Mouse (Mus musculus): ENCODE measurements at regions not wholly inside any gene's neighbourhood (a gene's known extent, or its start where the extent isn't known, plus 50 kb on each side); places are given as distances from the start of the nearest gene placed in this dataset.

GRCm38 (mm10) chr9:67620945-67621344 lies 61.4 kb upstream of the Tln2 start:
- no peak for TF ChIP-seq CTCF (IDR thresholded peaks at IDR 0.05; ENCODE audit: low read depth)
- TF ChIP-seq EP300 (IDR thresholded peaks at IDR 0.05; ENCODE audit: low read depth): no peak

DNA sequence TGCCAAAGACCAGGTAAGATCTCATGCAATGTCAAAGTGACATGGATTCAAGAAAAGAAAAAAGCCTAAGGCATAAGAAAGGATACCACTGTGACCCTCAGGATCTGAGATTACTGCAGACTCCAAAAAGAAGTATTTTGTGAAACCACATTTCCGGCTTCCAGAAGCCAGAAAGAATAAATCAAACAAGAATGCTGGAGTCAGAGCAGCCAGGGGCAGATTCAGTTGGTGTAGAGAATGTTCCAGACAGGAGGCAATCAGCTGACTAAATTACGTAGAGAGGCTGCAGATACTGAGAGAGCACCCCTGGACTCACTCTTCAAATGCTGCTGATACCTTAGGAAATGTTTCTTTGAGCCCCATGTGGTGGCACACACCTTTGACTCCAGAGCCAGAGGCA lies 67.7 kb upstream of the Tln2 start:
- Histone ChIP-seq H3K27me3 (ENCODE audit: insufficient read depth, low read length) (peaks cover 7% of the 10 kb centered on the region), H3K36me3 (replicated peaks; ENCODE audit: insufficient read depth, low read length) (no peaks in the 10 kb centered on the region), H3K4me2 (ENCODE audit: low read depth, low read length) (no peak overlapping the region), H3K27ac (ENCODE audit: low read depth) (no peak overlapping the region), H3K4me3 (ENCODE audit: low read depth, low read length) (no peak overlapping the region), H3K9ac (replicated peaks) (no peak overlapping the region), H3K4me1 (ENCODE audit: insufficient read depth) (no peaks in the 10 kb centered on the region), H3K9me3 (ENCODE audit: low read length) (no peaks in the 10 kb centered on the region)
- no peak for DNase-seq
- WGBS (ENCODE audit: insufficient replicate concordance): 69% methylated on average over 2 of the region's 2 CpGs
- TF ChIP-seq EP300 (IDR thresholded peaks at IDR 0.05; ENCODE audit: low read depth) (no peak), CTCF (IDR thresholded peaks at IDR 0.05; ENCODE audit: low read depth) (no peak)
- no peak for ATAC-seq

More at GRCm38 (mm10) chr9:67620945-67621344, 61.4 kb upstream of the Tln2 start:
- 47% methylated on average over 3 of the region's 3 CpGs for WGBS (ENCODE audit: insufficient replicate concordance)
- Histone ChIP-seq H3K27me3 (ENCODE audit: insufficient read depth, low read length) (no peaks in the 10 kb centered on the region), H3K4me1 (ENCODE audit: insufficient read depth) (no peaks in the 10 kb centered on the region), H3K4me3 (ENCODE audit: low read depth, low read length) (no peak overlapping the region), H3K4me2 (ENCODE audit: low read depth, low read length) (no peak overlapping the region), H3K9me3 (ENCODE audit: low read length) (no peaks in the 10 kb centered on the region), H3K36me3 (replicated peaks; ENCODE audit: insufficient read depth, low read length) (no peaks in the 10 kb centered on the region), H3K27ac (ENCODE audit: low read depth) (no peak overlapping the region), H3K9ac (replicated peaks) (no peak overlapping the region)
- no peak for DNase-seq
- ATAC-seq: no peak

DNA sequence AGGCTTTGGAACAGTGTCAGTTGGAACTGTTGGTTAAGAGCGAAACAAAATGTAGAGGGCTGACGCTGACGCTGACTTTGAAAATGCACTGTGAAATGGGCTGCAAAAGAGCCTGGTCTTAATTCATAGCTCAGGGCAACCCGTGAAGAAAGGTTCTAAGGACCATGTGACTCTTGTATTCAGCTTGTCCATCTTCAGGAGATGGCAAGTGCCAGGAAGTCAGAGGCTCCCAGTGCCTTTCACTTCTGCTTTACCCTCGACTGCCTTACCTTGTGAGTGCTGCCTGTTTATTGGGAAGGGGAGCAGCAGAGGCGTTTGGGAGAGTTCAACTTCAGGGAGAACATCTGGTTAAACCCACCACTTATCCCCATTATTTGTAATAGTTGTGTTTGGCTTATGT lies 70.1 kb upstream of the Tln2 start:
- Histone ChIP-seq H3K4me2 (ENCODE audit: low read depth, low read length) (peak overlapping the region; percentile 49), H3K9ac (replicated peaks) (no peak overlapping the region; the same call in 1 of the 2 replicates), H3K27ac (ENCODE audit: low read depth) (no peak overlapping the region), H3K36me3 (replicated peaks; ENCODE audit: insufficient read depth, low read length) (no peaks in the 10 kb centered on the region), H3K27me3 (ENCODE audit: insufficient read depth, low read length) (peaks cover 26% of the 10 kb centered on the region), H3K4me3 (ENCODE audit: low read depth, low read length) (peak overlapping the region; percentile 15; the same call in 1 of the 2 replicates), H3K4me1 (ENCODE audit: insufficient read depth) (no peaks in the 10 kb centered on the region), H3K9me3 (ENCODE audit: low read length) (no peaks in the 10 kb centered on the region)
- ATAC-seq (no peak), DNase-seq (no peak)
- 16% methylated on average over 6 of the region's 6 CpGs for WGBS (ENCODE audit: insufficient replicate concordance)
- no peak for TF ChIP-seq EP300 (IDR thresholded peaks at IDR 0.05; ENCODE audit: low read depth)
- TF ChIP-seq CTCF (IDR thresholded peaks at IDR 0.05; ENCODE audit: low read depth): no peak

DNA sequence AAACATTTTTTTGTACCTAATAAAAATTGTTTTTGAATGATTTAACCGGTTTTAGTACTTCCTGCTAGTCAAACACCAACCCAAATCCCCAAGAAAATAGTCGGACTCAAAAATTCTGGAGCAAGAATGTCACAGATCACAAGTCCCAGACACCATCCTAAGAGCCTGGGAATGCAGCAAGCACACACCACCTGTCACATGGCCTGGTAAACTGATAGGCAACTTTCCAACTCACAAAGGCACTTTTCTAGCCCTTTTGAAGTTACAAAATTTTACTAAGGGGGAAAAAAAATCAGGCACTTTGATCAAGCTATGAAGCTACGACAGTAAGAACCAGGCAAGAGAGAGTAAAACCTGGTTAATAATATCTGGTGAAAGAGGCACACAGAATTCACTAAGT lies 70.7 kb upstream of the Tln2 start:
- WGBS (ENCODE audit: insufficient replicate concordance): 49% methylated on average over 3 of the region's 3 CpGs

DNA sequence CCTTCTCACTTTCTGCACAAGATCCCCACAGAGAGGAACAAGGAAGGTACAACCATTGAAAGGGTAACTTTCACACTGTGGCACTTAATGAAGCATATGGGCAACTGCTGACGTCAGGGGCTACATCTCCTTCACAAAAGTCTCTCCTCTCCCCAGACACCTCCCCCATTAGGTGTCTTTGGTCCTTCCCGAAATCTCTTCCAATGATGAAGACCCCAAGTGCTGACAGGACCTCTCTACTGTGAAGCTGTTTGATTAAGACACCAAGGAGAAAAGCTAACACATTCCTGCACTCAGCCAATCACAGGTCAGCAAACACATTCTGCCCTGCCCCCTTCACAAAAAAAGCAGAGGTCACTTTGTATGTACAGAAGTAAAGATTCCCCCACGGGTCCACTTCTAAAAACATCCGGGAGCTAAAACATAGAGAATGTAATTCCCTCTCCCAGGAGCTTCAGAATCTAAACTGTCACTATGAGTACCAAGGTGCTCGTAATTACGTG lies 72.3 kb upstream of the Tln2 start:
- 7% methylated on average over 6 of the region's 6 CpGs for WGBS (ENCODE audit: insufficient replicate concordance)
- H3K4me2 ChIP-seq (ENCODE audit: low read depth, low read length): peak overlapping the region; percentile 92
- DNase-seq: no peak
- H3K36me3 ChIP-seq (replicated peaks; ENCODE audit: insufficient read depth, low read length): no peaks in the 10 kb centered on the region
- peak overlapping the region; percentile 70; the same call in 1 of the 2 replicates for H3K4me3 ChIP-seq (ENCODE audit: low read depth, low read length)
- no peak for ATAC-seq
- H3K9me3 ChIP-seq (ENCODE audit: low read length): no peaks in the 10 kb centered on the region
- peaks cover 26% of the 10 kb centered on the region for H3K27me3 ChIP-seq (ENCODE audit: insufficient read depth, low read length)
- no peak for TF ChIP-seq EP300 (IDR thresholded peaks at IDR 0.05; ENCODE audit: low read depth)
- TF ChIP-seq CTCF (IDR thresholded peaks at IDR 0.05; ENCODE audit: low read depth): no peak
- no peak overlapping the region for H3K27ac ChIP-seq (ENCODE audit: low read depth)
- H3K9ac ChIP-seq (replicated peaks): no peak overlapping the region
- H3K4me1 ChIP-seq (ENCODE audit: insufficient read depth): no peaks in the 10 kb centered on the region

More for the DNA sequence above, 70.7 kb upstream of the Tln2 start:
- Histone ChIP-seq H3K27ac (ENCODE audit: low read depth) (no peak overlapping the region), H3K9ac (replicated peaks) (no peak overlapping the region), H3K4me3 (ENCODE audit: low read depth, low read length) (no peak overlapping the region), H3K4me2 (ENCODE audit: low read depth, low read length) (no peak overlapping the region), H3K27me3 (ENCODE audit: insufficient read depth, low read length) (peaks cover 26% of the 10 kb centered on the region), H3K4me1 (ENCODE audit: insufficient read depth) (no peaks in the 10 kb centered on the region), H3K36me3 (replicated peaks; ENCODE audit: insufficient read depth, low read length) (no peaks in the 10 kb centered on the region), H3K9me3 (ENCODE audit: low read length) (no peaks in the 10 kb centered on the region)
- DNase-seq (no peak), ATAC-seq (no peak)
- TF ChIP-seq EP300 (IDR thresholded peaks at IDR 0.05; ENCODE audit: low read depth) (no peak), CTCF (IDR thresholded peaks at IDR 0.05; ENCODE audit: low read depth) (no peak)

GRCm38 (mm10) chr9:67632521-67633025 lies 73.1 kb upstream of the Tln2 start:
- no peaks in the 10 kb centered on the region for H3K4me1 ChIP-seq (ENCODE audit: insufficient read depth)
- no peak overlapping the region for H3K27ac ChIP-seq (ENCODE audit: low read depth)
- TF ChIP-seq EP300 (IDR thresholded peaks at IDR 0.05; ENCODE audit: low read depth): no peak
- no peak for TF ChIP-seq CTCF (IDR thresholded peaks at IDR 0.05; ENCODE audit: low read depth)
- no peaks in the 10 kb centered on the region for H3K36me3 ChIP-seq (replicated peaks; ENCODE audit: insufficient read depth, low read length)
- peaks cover 26% of the 10 kb centered on the region for H3K27me3 ChIP-seq (ENCODE audit: insufficient read depth, low read length)
- peak overlapping the region; percentile 46 for H3K9ac ChIP-seq (replicated peaks)
- H3K4me3 ChIP-seq (ENCODE audit: low read depth, low read length): peak overlapping the region; percentile 70
- DNase-seq: peak; percentile 32
- peak overlapping the region; percentile 92 for H3K4me2 ChIP-seq (ENCODE audit: low read depth, low read length)
- peak; percentile 33; the same call in 1 of the 2 replicates for ATAC-seq
- H3K9me3 ChIP-seq (ENCODE audit: low read length): no peaks in the 10 kb centered on the region
- WGBS (ENCODE audit: insufficient replicate concordance): under 1% methylated on average over 28 of the region's 40 CpGs

Measured in liver, postnatal 0 days (tissue).